Mouse (Mus musculus) liver, embryonic 14.5 days (tissue): Measurements from ENCODE around the gene Tmem82.

Experiments used
- CTCF ChIP-seq: IDR thresholded peaks from 2 replicates; pipeline ENCODE4 v1.5.1; 2016; ENCODE audit warnings: antibody characterized with exemption, low read depth, control low read depth
- EP300 ChIP-seq: IDR thresholded peaks from 2 replicates; pipeline ENCODE4 v1.6.1; 2016; ENCODE audit warnings: antibody characterized with exemption, low read depth

DNA sequence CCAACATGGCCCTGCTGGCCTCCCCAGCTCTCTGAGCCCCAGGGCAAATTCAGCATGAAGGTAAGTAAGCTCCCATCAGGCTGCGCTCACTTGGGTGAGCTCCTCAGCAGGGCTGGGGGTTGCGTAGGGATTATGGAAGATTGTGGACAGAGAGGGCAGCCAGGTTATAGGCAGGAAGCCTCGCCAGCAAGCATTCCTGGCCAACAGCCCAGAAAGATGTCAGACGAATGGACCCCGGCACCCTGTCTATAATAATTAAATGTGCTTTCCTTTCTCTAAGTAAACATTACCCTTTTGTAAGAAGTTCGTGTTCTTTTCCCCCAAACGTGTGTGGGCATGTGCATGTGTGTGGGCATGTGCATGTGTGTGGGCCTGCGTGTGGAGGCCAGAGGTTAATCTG, 13.9 kb downstream of the Tmem82 start:
- TF ChIP-seq CTCF (no peak), EP300 (no peak)
